Mouse (Mus musculus): ENCODE measurements around the gene Wdr25.

DNA sequence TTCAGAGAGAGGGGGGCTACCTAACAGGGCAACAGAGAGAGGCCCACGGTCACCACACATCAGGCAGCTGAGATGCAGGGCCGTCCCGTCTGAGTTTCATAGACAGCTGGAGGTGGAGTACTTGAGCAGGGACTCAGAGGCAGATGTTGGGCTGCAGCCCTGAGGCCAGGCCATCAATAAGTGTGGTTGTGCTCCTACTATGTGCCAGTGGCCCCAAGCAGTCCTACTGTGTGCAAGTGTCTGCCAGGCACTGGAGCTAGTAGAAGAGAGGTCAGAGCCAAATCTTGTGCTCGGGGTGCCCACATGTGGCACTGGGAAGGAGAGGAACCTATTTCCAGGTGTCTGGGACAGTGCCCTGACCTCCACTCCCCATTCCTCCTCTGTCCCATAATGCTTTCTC lies 156.5 kb downstream of the Wdr25 start:
- TF ChIP-seq HCFC1 (IDR thresholded peaks at IDR 0.05; ENCODE audit: low read depth, low read length), result no peak
- no peak for TF ChIP-seq MAX (IDR thresholded peaks at IDR 0.05; ENCODE audit: low read length)
